Mouse (Mus musculus) bone marrow macrophage, adult 2 months (primary cell): ENCODE measurements at regions not wholly inside any gene's neighbourhood (a gene's known extent, or its start where the extent isn't known, plus 50 kb on each side); places are given as distances from the start of the nearest gene placed in this dataset.

Experiments used
- CTCF ChIP-seq: IDR thresholded peaks from 2 replicates; pipeline ENCODE4 v1.5.1; 2012; ENCODE audit warnings: low read depth, mild to moderate bottlenecking, low read length, moderate library complexity
- POLR2A ChIP-seq: IDR thresholded peaks from 2 replicates; pipeline ENCODE4 v1.6.1; 2012; ENCODE audit warnings: mild to moderate bottlenecking, low read depth, low read length, borderline replicate concordance

GRCm38 (mm10) chr8:78050768-78051167 lies 162.3 kb upstream of the Ttc29 start:
- TF ChIP-seq POLR2A: no peak
- TF ChIP-seq CTCF: no peak
